Mouse (Mus musculus) cerebellum, adult 18-20 months (tissue): Measurements from ENCODE around the gene Tmc4.
"Not testable (repeated sequence)": the region's sequence is repeated elsewhere in the genome, so short reads cannot be mapped to it uniquely, and the experiment has no call there.

Experiments used
- DNase-seq, 2 experiments: peaks; one replicate each; pipeline ENCODE4 v3.0.0; 2021

The Tmc4 gene

GRCm38 (mm10) chr7:3677342-3677741, at the start of gene Tmc4:
Gene Tmc4 (minus strand): TSS chr7:3677553.
- no peak for DNase-seq

GRCm38 (mm10) chr7:3725459-3725858, 48.1 kb upstream of the Tmc4 start:
- DNase-seq = not testable (repeated sequence)

- DNase-seq = not testable (repeated sequence)
Measured at GRCm38 (mm10) chr7:3720268-3720667, 42.9 kb upstream of the Tmc4 start, which contains the start of gene Pirb. Gene Pirb (minus strand): TSS chr7:3720391.

- peak in 1 of 2 experiments; percentile 0 for DNase-seq
Measured at GRCm38 (mm10) chr7:3715249-3715648, 37.9 kb upstream of the Tmc4 start.

- no peak for DNase-seq
Measured at GRCm38 (mm10) chr7:3712264-3712942, 35.0 kb upstream of the Tmc4 start.

GRCm38 (mm10) chr7:3709000-3709399, 31.6 kb upstream of the Tmc4 start:
- no peak for DNase-seq

- DNase-seq = not testable (repeated sequence)
Measured at GRCm38 (mm10) chr7:3708447-3708980, 31.2 kb upstream of the Tmc4 start.

GRCm38 (mm10) chr7:3707568-3708413, 30.4 kb upstream of the Tmc4 start:
- DNase-seq = no peak

GRCm38 (mm10) chr7:3707027-3707426, 29.7 kb upstream of the Tmc4 start:
- DNase-seq = no peak

- peak in 1 of 2 experiments; percentile 24 for DNase-seq
Measured at GRCm38 (mm10) chr7:3706343-3706934, 29.1 kb upstream of the Tmc4 start.

- DNase-seq = no peak
Measured at GRCm38 (mm10) chr7:3705911-3706310, 28.6 kb upstream of the Tmc4 start.

GRCm38 (mm10) chr7:3705461-3705860, 28.1 kb upstream of the Tmc4 start:
- not testable (repeated sequence) for DNase-seq

GRCm38 (mm10) chr7:3704475-3704874, 27.1 kb upstream of the Tmc4 start:
- no peak for DNase-seq

- peak; percentile 96 to 97 for DNase-seq
Measured at GRCm38 (mm10) chr7:3703879-3704441, 26.6 kb upstream of the Tmc4 start, which contains the start of gene Rps9. Gene Rps9 (plus strand): TSS chr7:3703993.

- no peak for DNase-seq
Measured at GRCm38 (mm10) chr7:3703148-3703878, 26.0 kb upstream of the Tmc4 start.

GRCm38 (mm10) chr7:3698471-3698870, 21.1 kb upstream of the Tmc4 start:
- no peak for DNase-seq

- DNase-seq = not testable (repeated sequence)
Measured at GRCm38 (mm10) chr7:3694949-3695305, 17.6 kb upstream of the Tmc4 start.

- peak; percentile 57 to 61 for DNase-seq
Measured at GRCm38 (mm10) chr7:3694076-3694948, 17.0 kb upstream of the Tmc4 start.

GRCm38 (mm10) chr7:3693809-3694075, 16.4 kb upstream of the Tmc4 start:
- no peak for DNase-seq

- peak; percentile 92 to 95 for DNase-seq
Measured at GRCm38 (mm10) chr7:3692987-3693808, 15.8 kb upstream of the Tmc4 start, which contains the start of gene Mboat7. Gene Mboat7 (minus strand): TSS chr7:3693523.
